Mouse (Mus musculus) MEL (cell line): ENCODE results near the gene Ust. TPM values are rescaled to one million over a fixed set of nuclear protein-coding genes. Genes with fewer than 3 reads are reported as not detected.

ENCODE experiments used
- DNase-seq: peaks from one replicate; pipeline ENCODE4 v3.0.0; 2011; ENCODE audit warnings: low read depth, low spot score
- H3K27ac ChIP-seq: 2 replicates; pipeline ENCODE4 v1.5.1; 2012; ENCODE audit warnings: low read depth, mild to moderate bottlenecking, control low read depth, low read length, moderate library complexity; ENCODE audit not compliant: control insufficient read depth
- H3K27me3 ChIP-seq, 2 experiments: fragments of 150-350 bp in 1 of 2; sonication (generic) in 1 of 2; 2 replicates each; pipeline ENCODE4 v1.6.1; 2012; ENCODE audit warnings: low read length in 2 of 2, mild to moderate bottlenecking in 2 of 2, improper control_type of control experiment in 1 of 2, moderate library complexity in 1 of 2; ENCODE audit not compliant: insufficient read depth in 2 of 2, control insufficient read depth in 1 of 2
- H3K36me3 ChIP-seq, 2 experiments: 2 replicates each; pipeline ENCODE4 v1.6.1; 2012 to 2014; ENCODE audit warnings: low read length in 2 of 2, improper control_type of control experiment in 1 of 2, inconsistent platforms in 1 of 2, mild to moderate bottlenecking in 1 of 2; ENCODE audit not compliant: insufficient read depth in 2 of 2, control insufficient read depth in 1 of 2
- H3K4me1 ChIP-seq, 2 experiments: fragments of 150-350 bp in 1 of 2; sonication (generic) in 1 of 2; 2 replicates each; pipeline ENCODE4 v1.6.1; 2012; ENCODE audit warnings: low read length in 2 of 2, improper control_type of control experiment in 1 of 2, mild to moderate bottlenecking in 1 of 2; ENCODE audit not compliant: insufficient read depth in 2 of 2, control insufficient read depth in 1 of 2
- H3K4me3 ChIP-seq, 2 experiments: fragments of 150-350 bp in 1 of 2; sonication (generic) in 1 of 2; 2 replicates each; pipeline ENCODE4 v1.5.1; 2012; ENCODE audit warnings: low read depth in 2 of 2, low read length in 2 of 2, mild to moderate bottlenecking in 2 of 2, moderate library complexity in 2 of 2, control low read depth in 1 of 2, improper control_type of control experiment in 1 of 2; ENCODE audit not compliant: control insufficient read depth in 1 of 2, insufficient read depth in 1 of 2
- H3K79me2 ChIP-seq: 2 replicates; pipeline ENCODE4 v1.6.1; 2012; ENCODE audit warnings: mild to moderate bottlenecking, low read length, moderate library complexity; ENCODE audit not compliant: control insufficient read depth, poor library complexity, insufficient read depth
- H3K9ac ChIP-seq: 2 replicates; pipeline ENCODE4 v1.6.1; 2012; ENCODE audit warnings: low read depth, mild to moderate bottlenecking, control low read depth, low read length, moderate library complexity; ENCODE audit not compliant: control insufficient read depth, poor library complexity, severe bottlenecking
- H3K9me3 ChIP-seq: fragments of 150-350 bp; sonication (generic); replicated peaks from 2 replicates; pipeline ENCODE4 v1.6.1; 2012; ENCODE audit warnings: mild to moderate bottlenecking, low read length, improper control_type of control experiment, moderate library complexity; ENCODE audit not compliant: insufficient read depth
- CHD1 ChIP-seq: IDR thresholded peaks from 2 replicates; pipeline ENCODE4 v1.6.1; 2012; ENCODE audit warnings: low read depth, mild to moderate bottlenecking, inconsistent platforms, low read length, improper control_type of control experiment
- CHD2 ChIP-seq: IDR thresholded peaks from 2 replicates; pipeline ENCODE4 v1.6.1; 2011; ENCODE audit warnings: low read length, improper control_type of control experiment
- E2F4 ChIP-seq: IDR thresholded peaks from 2 replicates; pipeline ENCODE4 v1.6.1; 2011; ENCODE audit warnings: low read depth, low read length, improper control_type of control experiment, borderline replicate concordance
- EP300 ChIP-seq, 2 experiments: IDR thresholded peaks; 2 replicates each; pipeline ENCODE4 v1.6.1; 2011; ENCODE audit warnings: improper control_type of control experiment in 2 of 2, low read length in 2 of 2, low read depth in 1 of 2, mild to moderate bottlenecking in 1 of 2
- GABPA ChIP-seq: IDR thresholded peaks from 2 replicates; pipeline ENCODE4 v1.6.1; 2012; ENCODE audit warnings: low read depth, mild to moderate bottlenecking, inconsistent platforms, low read length, improper control_type of control experiment, moderate library complexity
- JUND ChIP-seq: IDR thresholded peaks from 2 replicates; pipeline ENCODE4 v1.6.1; 2011; ENCODE audit warnings: low read depth, mild to moderate bottlenecking, improper control_type of control experiment, low read length
- KAT2A ChIP-seq: conservative IDR thresholded peaks from 2 replicates; pipeline ENCODE4 v1.6.1; 2012; ENCODE audit warnings: low read depth, low read length, improper control_type of control experiment, inconsistent platforms
- MAFK ChIP-seq: IDR thresholded peaks from 2 replicates; pipeline ENCODE4 v1.6.1; 2011; ENCODE audit warnings: low read depth, mild to moderate bottlenecking, low read length, improper control_type of control experiment, borderline replicate concordance
- MAZ ChIP-seq: IDR thresholded peaks from 2 replicates; pipeline ENCODE4 v1.6.1; 2012; ENCODE audit warnings: low read depth, mild to moderate bottlenecking, inconsistent platforms, low read length, improper control_type of control experiment
- MYB ChIP-seq: IDR thresholded peaks from 2 replicates; pipeline ENCODE4 v1.6.1; 2011; ENCODE audit warnings: mild to moderate bottlenecking, low read depth, low read length, improper control_type of control experiment
- MYC ChIP-seq: IDR thresholded peaks from 2 replicates; pipeline ENCODE4 v1.6.1; 2011; ENCODE audit warnings: low read depth, mild to moderate bottlenecking, low read length, improper control_type of control experiment, moderate library complexity
- POLR2A ChIP-seq, 2 experiments: IDR thresholded peaks; 2 replicates each; pipeline ENCODE4 v1.6.1; 2011 to 2012; ENCODE audit warnings: low read length in 2 of 2, mild to moderate bottlenecking in 2 of 2, control low read depth in 1 of 2, improper control_type of control experiment in 1 of 2, low read depth in 1 of 2, moderate library complexity in 1 of 2; ENCODE audit not compliant: control insufficient read depth in 1 of 2, insufficient read depth in 1 of 2, poor library complexity in 1 of 2
- POLR2AphosphoS5 ChIP-seq: IDR thresholded peaks from 2 replicates; pipeline ENCODE4 v1.6.1; 2012; ENCODE audit warnings: low read depth, borderline replicate concordance, mild to moderate bottlenecking, inconsistent platforms, low read length, moderate library complexity, mixed read lengths
- RCOR1 ChIP-seq: IDR thresholded peaks from 2 replicates; pipeline ENCODE4 v1.6.1; 2012; ENCODE audit warnings: low read depth, mild to moderate bottlenecking, inconsistent platforms, low read length, improper control_type of control experiment
- SIN3A ChIP-seq: IDR thresholded peaks from 2 replicates; pipeline ENCODE4 v1.6.1; 2012; ENCODE audit warnings: low read length, improper control_type of control experiment, inconsistent platforms
- TAL1 ChIP-seq: IDR thresholded peaks from 2 replicates; pipeline ENCODE4 v1.6.1; 2012; ENCODE audit warnings: mild to moderate bottlenecking, inconsistent platforms, low read length, moderate library complexity, mixed read lengths
- TBP ChIP-seq: IDR thresholded peaks from 2 replicates; pipeline ENCODE4 v1.8.0; 2011; ENCODE audit warnings: low read depth, low read length, improper control_type of control experiment
- UBTF ChIP-seq: IDR thresholded peaks from 2 replicates; pipeline ENCODE4 v1.6.1; 2012; ENCODE audit warnings: low read depth, mild to moderate bottlenecking, inconsistent platforms, low read length, improper control_type of control experiment, moderate library complexity, borderline replicate concordance; ENCODE audit not compliant: insufficient read depth
- ZMIZ1 ChIP-seq: IDR thresholded peaks from 2 replicates; pipeline ENCODE4 v1.6.1; 2012; ENCODE audit warnings: low read depth, mild to moderate bottlenecking, inconsistent platforms, low read length, improper control_type of control experiment, moderate library complexity
- polyA plus RNA-seq, 2 experiments: library from polyadenylated mRNA; stranded (reverse) in 1 of 2; unstranded in 1 of 2; fragments of >175 nt in 1 of 2; fragments of >200 nt in 1 of 2; gene quantifications; 2 replicates each; pipeline versions ENCODE4 v1.2.1 to v1.2.4; 2012; ENCODE audit warnings: low replicate concordance in 2 of 2, low read depth in 1 of 2; ENCODE audit not compliant: insufficient read length in 2 of 2, insufficient read depth in 1 of 2, missing spikeins in 1 of 2
- total RNA-seq: library from RNA; depleted of rRNA; stranded (reverse); fragments of 300-350 nt; gene quantifications from 2 replicates; pipeline ENCODE4 v1.2.3, GENCODE M21; 2012

Ust gene
- total and polyA plus RNA-seq, 3 experiments: not detected

DNA sequence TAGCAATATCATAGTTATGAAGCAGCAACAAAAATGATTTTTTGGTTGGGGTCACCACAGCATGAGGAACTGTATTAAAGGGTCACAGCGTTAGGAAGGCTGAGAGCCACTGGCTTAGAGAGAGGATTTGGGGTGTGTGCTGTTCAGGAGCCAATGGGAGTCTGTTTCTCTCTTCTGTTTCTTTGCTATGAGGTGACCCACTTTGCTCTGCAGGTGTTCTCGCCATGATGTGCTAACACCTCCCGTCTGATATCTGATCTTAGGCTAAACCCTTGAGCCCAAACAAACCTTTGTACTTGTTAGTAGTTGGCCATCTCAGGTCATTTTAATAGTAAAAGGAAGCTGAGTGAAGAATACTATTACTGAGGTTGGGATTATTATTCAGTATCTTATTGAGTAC is 292.0 kb downstream of the Ust start:
- H3K9ac ChIP-seq: no peak overlapping the region
- no peak for TF ChIP-seq CHD1
- TF ChIP-seq RCOR1: no peak
- no peak for TF ChIP-seq JUND

DNA sequence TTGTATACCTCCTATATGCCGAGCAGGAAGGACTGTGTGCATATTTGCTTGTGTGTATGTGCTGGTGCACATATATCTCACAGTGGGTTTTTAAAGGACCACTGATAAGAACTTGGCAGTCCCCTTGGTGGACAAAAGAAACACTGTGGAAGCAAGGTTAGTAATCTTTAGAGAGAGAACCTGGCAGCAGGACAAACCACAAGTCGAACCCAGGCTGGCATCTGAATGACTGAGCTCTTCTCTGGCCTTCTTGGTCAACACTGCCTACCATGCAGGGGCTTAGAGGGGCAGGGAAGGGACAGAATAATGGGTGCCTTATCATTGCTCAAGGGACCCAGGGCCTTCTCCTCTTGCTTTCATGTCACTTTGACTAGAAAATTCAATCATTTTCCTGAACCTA is 294.0 kb downstream of the Ust start:
- Histone ChIP-seq H3K4me1 (no peaks in the 10 kb centered on the region), H3K9me3 (no peaks in the 10 kb centered on the region), H3K4me3 (no peak overlapping the region), H3K27me3 (no peaks in the 10 kb centered on the region), H3K9ac (no peak overlapping the region), H3K27ac (no peak overlapping the region), H3K79me2 (no peaks in the 10 kb centered on the region), H3K36me3 (no peaks in the 10 kb centered on the region)
- TF ChIP-seq MYB: no peak
- no peak for TF ChIP-seq EP300 (IDR thresholded peaks at IDR 0.05; ENCODE audit: low read depth in 1 of 2, low read length in 2 of 2)
- TF ChIP-seq MAFK: no peak
- no peak for TF ChIP-seq SIN3A
- TF ChIP-seq KAT2A: no peak
- TF ChIP-seq MYC: no peak
- no peak for TF ChIP-seq MAZ
- no peak for TF ChIP-seq E2F4
- no peak for TF ChIP-seq POLR2AphosphoS5
- TF ChIP-seq ZMIZ1: no peak
- no peak for TF ChIP-seq TAL1
- TF ChIP-seq GABPA: no peak
- no peak for TF ChIP-seq CHD2
- no peak for TF ChIP-seq TBP
- no peak for TF ChIP-seq UBTF
- no peak for TF ChIP-seq POLR2A (IDR thresholded peaks at IDR 0.05; ENCODE audit: control insufficient read depth in 1 of 2, insufficient read depth in 1 of 2, low read depth in 1 of 2, low read length in 2 of 2, poor library complexity in 1 of 2)
- DNase-seq: no peak

More for the DNA sequence above, 292.0 kb downstream of the Ust start:
- no peak overlapping the region for H3K27ac ChIP-seq
- no peaks in the 10 kb centered on the region for H3K4me1 ChIP-seq
- H3K79me2 ChIP-seq: no peaks in the 10 kb centered on the region
- no peaks in the 10 kb centered on the region for H3K9me3 ChIP-seq
- H3K27me3 ChIP-seq: peaks cover 0 to 2% of the 10 kb centered on the region in 2 experiments; a peak in 1 of 4 replicates
- H3K4me3 ChIP-seq: no peak overlapping the region
- no peak for DNase-seq
- no peaks in the 10 kb centered on the region for H3K36me3 ChIP-seq
